Mouse (Mus musculus): Measurements from ENCODE around the gene Gm13305. TPM values are rescaled to one million over a fixed set of nuclear protein-coding genes. Genes with fewer than 3 reads are reported as not detected.
"Not testable (repeated sequence)": the region's sequence is repeated elsewhere in the genome, so short reads cannot be mapped to it uniquely, and the experiment has no call there.

The Gm13305 gene
- total RNA-seq (2021) (under 1 TPM; 0.70 to 0.97 TPM), polyA plus RNA-seq (2012; rRNA removed) (0.55 and 1.1 TPM in 2 replicates)
- long read RNA-seq, result 0 reads

DNA sequence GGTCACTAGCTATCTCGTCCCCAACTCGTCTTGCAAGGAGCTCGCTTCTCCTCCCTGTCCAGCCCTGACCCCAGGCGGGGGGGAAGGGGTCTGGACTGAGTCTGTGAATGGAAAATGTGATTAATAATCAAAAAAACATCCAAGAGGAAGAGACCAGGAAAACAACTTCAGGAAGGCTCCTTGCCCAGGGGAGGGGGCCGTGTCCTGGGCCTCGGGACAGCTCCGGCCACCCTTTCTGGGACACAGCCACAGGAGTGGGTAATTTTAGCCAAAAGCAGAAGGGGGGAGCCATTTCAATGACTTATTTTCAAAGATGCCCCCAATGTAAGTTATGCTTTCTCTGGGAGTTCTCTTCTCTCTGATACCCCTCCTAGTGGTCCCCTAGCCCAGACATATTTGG is at the start of gene Gm13305:
Gm13305 (minus strand) TSS at position 101 of the 400 bp plus-strand sequence.
- H3K79me2 ChIP-seq (replicated peaks; ENCODE audit: control insufficient read depth, insufficient read depth, low read length); H3K27ac ChIP-seq; DNase-seq; H3K9ac ChIP-seq (ENCODE audit: low read depth, low read length); H3K4me1 ChIP-seq (ENCODE audit: control insufficient read depth, insufficient read depth, low read length); intact Hi-C loops (cut with DNase I); H3K27me3 ChIP-seq (ENCODE audit: control insufficient read depth, insufficient read depth, low read length); H3K36me3 ChIP-seq (ENCODE audit: control insufficient read depth, insufficient read depth, low read length); H3K4me3 ChIP-seq: not testable (repeated sequence)
- WGBS, result no CpG with 5 or more reads among the region's 7 CpGs

DNA sequence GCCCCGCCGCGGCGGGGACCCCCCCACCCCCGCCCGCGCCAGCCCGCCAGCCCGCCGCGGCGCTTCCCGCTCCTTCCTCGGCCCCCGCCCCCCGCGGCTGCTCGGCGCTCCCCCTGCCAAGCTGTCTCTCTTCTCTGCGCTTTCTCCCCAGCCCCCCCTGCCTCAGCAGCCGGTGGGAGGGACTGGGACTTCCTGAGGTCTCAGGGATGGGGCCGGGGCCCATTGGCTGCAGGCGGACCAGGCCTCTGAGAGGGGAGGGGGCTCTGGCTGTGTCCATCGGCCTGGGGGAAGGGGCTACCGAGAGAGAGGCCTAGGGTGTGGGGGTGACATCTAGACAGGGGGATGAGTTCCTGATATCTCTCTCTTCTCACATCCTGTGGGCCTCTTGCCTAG is 16.6 kb upstream of the Gm13305 start:
- H3K9ac ChIP-seq (ENCODE audit: low read depth, low read length); H3K79me2 ChIP-seq (replicated peaks; ENCODE audit: control insufficient read depth, insufficient read depth, low read length); DNase-seq; H3K27me3 ChIP-seq (ENCODE audit: control insufficient read depth, insufficient read depth, low read length); H3K4me1 ChIP-seq (ENCODE audit: control insufficient read depth, insufficient read depth, low read length); H3K27ac ChIP-seq; H3K36me3 ChIP-seq (ENCODE audit: control insufficient read depth, insufficient read depth, low read length); H3K4me3 ChIP-seq; intact Hi-C loops (cut with DNase I): not testable (repeated sequence)
- WGBS, result no CpG with 5 or more reads among the region's 25 CpGs

DNA sequence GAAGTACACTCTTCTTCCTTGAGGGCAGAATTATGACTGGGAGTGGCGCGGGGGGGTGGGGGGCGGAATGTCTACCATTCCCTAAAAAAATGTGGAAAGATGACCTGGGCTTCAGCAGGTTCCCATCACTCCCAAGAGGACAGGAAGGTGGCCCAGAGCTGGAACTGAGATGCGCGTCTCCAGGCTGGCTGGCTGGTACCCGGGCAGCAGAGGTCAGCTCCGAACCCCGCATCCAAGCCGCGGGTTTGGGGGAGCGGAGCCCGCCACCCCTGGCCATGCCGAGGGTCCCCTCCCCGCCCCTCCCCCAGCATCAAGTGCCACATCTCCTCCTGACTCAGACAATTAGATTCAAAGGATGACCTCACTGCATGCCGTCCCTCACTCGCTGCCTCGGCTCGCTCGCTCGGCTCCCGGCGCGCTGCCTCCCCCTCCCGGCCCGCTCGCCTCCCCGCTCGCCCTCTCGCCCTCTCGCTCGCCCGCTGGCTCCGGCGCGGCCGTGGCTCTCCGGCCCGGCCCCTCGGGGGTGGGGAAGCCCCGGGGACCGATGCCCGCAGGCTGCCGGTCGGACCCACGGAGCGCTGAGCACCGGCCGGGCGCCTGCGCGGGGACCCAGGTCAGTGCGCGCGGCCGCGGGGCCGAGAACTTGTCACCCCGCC is 16.0 kb upstream of the Gm13305 start:
- no CpG with 5 or more reads among the region's 58 CpGs for WGBS
- not testable (repeated sequence) for H3K9ac ChIP-seq (ENCODE audit: low read depth, low read length)

DNA sequence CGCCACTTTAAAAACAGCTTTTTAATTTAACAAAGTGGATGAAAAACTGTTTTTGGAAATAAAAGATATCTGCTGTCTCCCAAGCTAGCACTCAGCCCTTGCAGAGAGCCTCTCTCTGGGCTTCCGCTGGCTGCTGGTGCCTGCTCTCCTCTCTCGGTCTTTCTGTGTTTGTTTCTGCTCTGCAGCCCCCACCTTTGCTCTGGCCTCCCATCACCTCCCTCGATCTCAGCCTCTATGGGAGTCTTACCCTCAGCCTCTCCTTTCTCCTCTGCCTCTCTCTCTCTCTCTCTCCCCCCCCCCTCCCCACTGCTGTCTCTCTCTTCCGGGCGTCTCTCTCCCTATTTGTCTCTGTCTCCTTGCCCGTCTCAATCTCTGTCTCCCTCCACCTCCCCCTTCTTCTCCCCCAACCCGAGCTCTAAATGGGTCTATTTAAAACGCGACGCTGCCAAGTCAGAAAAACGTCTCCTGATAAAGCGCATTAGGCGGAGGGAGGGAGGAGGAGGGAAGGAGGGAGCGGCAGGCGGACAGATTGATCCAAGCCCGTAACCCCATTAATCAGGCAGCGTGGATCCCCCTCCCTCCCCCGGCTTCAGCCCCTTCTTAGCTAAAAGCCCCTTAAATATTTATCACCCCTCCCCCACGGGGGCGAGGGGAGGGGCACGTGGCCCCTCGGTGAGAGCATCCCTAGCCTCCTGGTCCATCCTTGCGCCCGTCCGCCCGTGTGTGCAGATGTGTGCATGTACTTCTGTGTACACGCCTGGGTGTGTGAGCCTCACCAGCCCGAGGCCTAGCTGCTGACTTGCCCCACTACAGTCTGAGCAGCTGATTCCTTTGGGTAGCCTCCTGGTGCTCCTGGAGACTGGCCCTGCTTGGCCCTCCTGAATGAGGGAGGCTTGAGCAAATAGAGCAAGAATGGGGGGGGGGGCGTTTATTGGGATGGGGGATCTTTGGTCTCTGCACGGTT is 15.1 kb upstream of the Gm13305 start:
- no CpG with 5 or more reads among the region's 31 CpGs for WGBS
- H3K4me1 ChIP-seq (ENCODE audit: control insufficient read depth, insufficient read depth, low read length); H3K9ac ChIP-seq (ENCODE audit: low read depth, low read length); H3K4me3 ChIP-seq; H3K36me3 ChIP-seq (ENCODE audit: control insufficient read depth, insufficient read depth, low read length); DNase-seq; H3K79me2 ChIP-seq (replicated peaks; ENCODE audit: control insufficient read depth, insufficient read depth, low read length); H3K27me3 ChIP-seq (ENCODE audit: control insufficient read depth, insufficient read depth, low read length); H3K27ac ChIP-seq; intact Hi-C loops (cut with DNase I): not testable (repeated sequence)

More for the DNA sequence above, 16.0 kb upstream of the Gm13305 start:
- H3K4me1 ChIP-seq (ENCODE audit: control insufficient read depth, insufficient read depth, low read length); intact Hi-C loops (cut with DNase I); H3K27me3 ChIP-seq (ENCODE audit: control insufficient read depth, insufficient read depth, low read length); H3K36me3 ChIP-seq (ENCODE audit: control insufficient read depth, insufficient read depth, low read length); H3K4me3 ChIP-seq; H3K27ac ChIP-seq; DNase-seq; H3K79me2 ChIP-seq (replicated peaks; ENCODE audit: control insufficient read depth, insufficient read depth, low read length): not testable (repeated sequence)

DNA sequence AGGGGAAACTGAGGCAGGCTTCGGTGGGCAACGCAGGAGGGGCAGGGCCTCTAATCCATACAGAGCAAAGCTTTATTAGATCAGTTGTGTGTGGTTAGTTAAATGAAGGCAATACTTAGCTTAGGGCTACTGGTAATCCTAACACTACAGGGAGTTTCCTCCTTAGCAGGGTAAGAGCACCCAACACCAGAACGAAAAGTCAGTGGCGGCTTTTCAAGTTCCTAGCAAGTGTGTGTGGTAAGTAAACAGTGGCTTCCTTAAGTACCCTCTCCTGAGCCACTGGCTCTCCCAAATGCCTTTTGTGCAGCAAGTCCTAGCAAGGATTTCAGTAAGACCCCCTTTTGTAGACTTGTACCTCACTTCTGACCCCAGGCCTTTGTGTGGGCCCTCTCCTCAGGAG is 9.8 kb upstream of the Gm13305 start:
- DNase-seq; H3K27me3 ChIP-seq (ENCODE audit: control insufficient read depth, insufficient read depth, low read length); intact Hi-C loops (cut with DNase I); H3K36me3 ChIP-seq (ENCODE audit: control insufficient read depth, insufficient read depth, low read length); H3K4me3 ChIP-seq; H3K27ac ChIP-seq; H3K9ac ChIP-seq (ENCODE audit: low read depth, low read length); H3K79me2 ChIP-seq (replicated peaks; ENCODE audit: control insufficient read depth, insufficient read depth, low read length); H3K4me1 ChIP-seq (ENCODE audit: control insufficient read depth, insufficient read depth, low read length): not testable (repeated sequence)
- WGBS, result no CpG with 5 or more reads among the region's 4 CpGs

DNA sequence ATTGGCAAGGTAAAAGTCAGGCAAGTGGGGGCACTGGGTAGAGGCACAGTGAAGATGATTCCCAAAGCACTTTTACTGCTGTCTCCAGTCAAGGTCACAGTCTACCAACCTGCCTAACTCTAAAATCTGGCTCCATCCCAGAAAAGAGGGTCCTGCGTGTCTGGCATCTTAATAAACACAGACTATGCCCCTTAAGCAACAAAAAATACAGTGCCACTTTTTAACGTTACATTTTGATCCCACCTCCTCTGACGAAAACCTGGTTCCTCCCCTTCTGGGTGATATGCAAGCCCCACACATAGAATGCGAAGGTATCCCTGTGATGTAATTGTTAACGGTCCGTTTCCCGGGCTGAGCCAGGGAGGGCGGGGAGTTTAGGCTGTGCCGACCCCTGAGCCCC is 15.3 kb downstream of the Gm13305 start, which contains the start of gene Gm13306:
Gm13306 (plus strand) TSS at position 301 of the 400 bp plus-strand sequence.
- H3K27me3 ChIP-seq (ENCODE audit: control insufficient read depth, insufficient read depth, low read length); H3K4me3 ChIP-seq; H3K4me1 ChIP-seq (ENCODE audit: control insufficient read depth, insufficient read depth, low read length); H3K79me2 ChIP-seq (replicated peaks; ENCODE audit: control insufficient read depth, insufficient read depth, low read length); intact Hi-C loops (cut with DNase I); H3K36me3 ChIP-seq (ENCODE audit: control insufficient read depth, insufficient read depth, low read length); H3K9ac ChIP-seq (ENCODE audit: low read depth, low read length); DNase-seq; H3K27ac ChIP-seq: not testable (repeated sequence)
- WGBS, result no CpG with 5 or more reads among the region's 9 CpGs

- H3K27me3 ChIP-seq (ENCODE audit: control insufficient read depth, insufficient read depth, low read length); H3K36me3 ChIP-seq (ENCODE audit: control insufficient read depth, insufficient read depth, low read length); H3K4me3 ChIP-seq; H3K9ac ChIP-seq (ENCODE audit: low read depth, low read length); intact Hi-C loops (cut with DNase I); H3K27ac ChIP-seq; DNase-seq; H3K79me2 ChIP-seq (replicated peaks; ENCODE audit: control insufficient read depth, insufficient read depth, low read length); H3K4me1 ChIP-seq (ENCODE audit: control insufficient read depth, insufficient read depth, low read length): not testable (repeated sequence)
- no CpG with 5 or more reads among the region's 5 CpGs for WGBS
Observed at GRCm38 (mm10) chr4:42114517-42114916, 53.9 kb downstream of the Gm13305 start, which contains the start of gene Gm13304. Gene Gm13304 (plus strand): TSS chr4:42114817.

Other genes with a start within 250 kb of the Gm13305 start
- under 1 TPM in 1 of 2 experiments, not detected in 1; 0.50 TPM for gene Gm20878, start 227.0 kb downstream of the Gm13305 start, total RNA-seq (2021)
- gene Gm20878, start 227.0 kb downstream of the Gm13305 start, polyA plus RNA-seq (2012; rRNA removed), result 0.41 and 1.00 TPM in 2 replicates
- gene Fam205a4, start 202.5 kb downstream of the Gm13305 start, total RNA-seq (2021), result under 1 TPM in 1 of 2 experiments, not detected in 1; 0.10 TPM
- not detected in 2 replicates for gene Fam205a4, start 202.5 kb downstream of the Gm13305 start, polyA plus RNA-seq (2012; rRNA removed)
- gene Gm21093, start 133.9 kb downstream of the Gm13305 start, total RNA-seq (2021), result not detected
- gene Gm21093, start 133.9 kb downstream of the Gm13305 start, polyA plus RNA-seq (2012; rRNA removed), result not detected in 2 replicates
- not detected for gene Gm3893, start 77.4 kb downstream of the Gm13305 start, total RNA-seq (2021)
- gene Gm3893, start 77.4 kb downstream of the Gm13305 start, polyA plus RNA-seq (2012; rRNA removed), result not detected in 2 replicates
- gene Gm13304, start 53.8 kb downstream of the Gm13305 start, total RNA-seq (2021), result 10 to 100 TPM; 31.3 to 32.6 TPM
- gene Gm13304, start 53.8 kb downstream of the Gm13305 start, polyA plus RNA-seq (2012; rRNA removed), result not detected in 2 replicates
- gene Gm13306, start 15.2 kb downstream of the Gm13305 start, total RNA-seq (2021), result under 1 TPM in 1 of 2 experiments, not detected in 1; 0.86 TPM
- not detected in 2 replicates for gene Gm13306, start 15.2 kb downstream of the Gm13305 start, polyA plus RNA-seq (2012; rRNA removed)
- under 1 TPM; 0.23 to 0.26 TPM for gene Gm10600, start 72.0 kb upstream of the Gm13305 start, total RNA-seq (2021)
- not detected in 2 replicates for gene Gm10600, start 72.0 kb upstream of the Gm13305 start, polyA plus RNA-seq (2012; rRNA removed)
- not detected for gene Ccl21b, start 87.2 kb upstream of the Gm13305 start, total RNA-seq (2021)
- 1.5 TPM in 1 of 2 replicates, not detected in the other for gene Ccl21b, start 87.2 kb upstream of the Gm13305 start, polyA plus RNA-seq (2012; rRNA removed)
- gene Gm21953, start 125.7 kb upstream of the Gm13305 start, total RNA-seq (2021), result not detected
- gene Gm21953, start 125.7 kb upstream of the Gm13305 start, polyA plus RNA-seq (2012; rRNA removed), result not detected in 2 replicates
- gene Fam205a3, start 149.7 kb upstream of the Gm13305 start, total RNA-seq (2021), result not detected
- 0.04 and 0.06 TPM in 2 replicates for gene Fam205a3, start 149.7 kb upstream of the Gm13305 start, polyA plus RNA-seq (2012; rRNA removed)

Data from heart, adult 2 months (tissue).